Mouse (Mus musculus): ENCODE measurements around the gene Setd7.

DNA sequence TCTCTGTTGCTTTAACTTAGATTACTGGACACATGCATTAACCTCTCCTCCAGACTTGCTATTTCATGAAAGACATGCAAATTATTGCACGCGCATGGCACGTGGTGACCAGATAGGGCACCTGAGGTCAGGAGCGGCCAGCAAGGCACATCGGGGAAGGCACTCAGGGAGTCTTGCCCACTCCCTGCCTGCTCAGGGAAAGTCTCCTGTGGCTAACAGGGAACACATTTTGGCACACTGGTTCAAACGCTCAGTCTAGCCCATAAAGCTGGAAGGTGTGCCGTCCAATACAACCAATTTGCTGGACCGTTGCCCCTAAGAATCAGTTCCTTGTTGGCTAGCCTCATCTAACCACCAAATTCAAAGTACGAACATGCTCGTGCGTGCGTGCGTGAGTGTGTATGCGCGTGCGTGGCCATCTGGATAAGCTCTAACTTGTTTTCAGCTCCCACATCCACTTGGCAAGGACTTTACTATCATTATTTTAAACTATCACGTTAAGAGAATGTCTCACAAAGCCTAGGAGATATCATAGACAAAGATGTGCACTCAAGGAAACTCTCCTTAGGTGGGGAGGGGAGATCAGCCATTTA lies 11.6 kb downstream of the Setd7 start:
- TF ChIP-seq CTCF (conservative IDR thresholded peaks at IDR 0.05; ENCODE audit: insufficient read depth, insufficient read length, low read depth, low read length) (no peak), POLR2A (IDR thresholded peaks at IDR 0.05; ENCODE audit: low read depth, low read length) (no peak)

Measured in kidney, adult 2 months (tissue).